Mouse (Mus musculus) heart, adult 2 months (tissue): Measurements from ENCODE around the gene Ankrd13d.

ENCODE experiments used
- CTCF ChIP-seq: fragments of 200-600 bp; IDR thresholded peaks from 2 replicates; pipeline ENCODE4 v1.8.1; 2022; ENCODE audit warnings: antibody characterized with exemption, mild to moderate bottlenecking, moderate library complexity
- POLR2A ChIP-seq: fragments of 200-500 bp; IDR thresholded peaks from 2 replicates; pipeline ENCODE4 v1.6.1; 2011; ENCODE audit warnings: mild to moderate bottlenecking, low read depth, low read length, control low read depth; ENCODE audit not compliant: insufficient read depth

DNA sequence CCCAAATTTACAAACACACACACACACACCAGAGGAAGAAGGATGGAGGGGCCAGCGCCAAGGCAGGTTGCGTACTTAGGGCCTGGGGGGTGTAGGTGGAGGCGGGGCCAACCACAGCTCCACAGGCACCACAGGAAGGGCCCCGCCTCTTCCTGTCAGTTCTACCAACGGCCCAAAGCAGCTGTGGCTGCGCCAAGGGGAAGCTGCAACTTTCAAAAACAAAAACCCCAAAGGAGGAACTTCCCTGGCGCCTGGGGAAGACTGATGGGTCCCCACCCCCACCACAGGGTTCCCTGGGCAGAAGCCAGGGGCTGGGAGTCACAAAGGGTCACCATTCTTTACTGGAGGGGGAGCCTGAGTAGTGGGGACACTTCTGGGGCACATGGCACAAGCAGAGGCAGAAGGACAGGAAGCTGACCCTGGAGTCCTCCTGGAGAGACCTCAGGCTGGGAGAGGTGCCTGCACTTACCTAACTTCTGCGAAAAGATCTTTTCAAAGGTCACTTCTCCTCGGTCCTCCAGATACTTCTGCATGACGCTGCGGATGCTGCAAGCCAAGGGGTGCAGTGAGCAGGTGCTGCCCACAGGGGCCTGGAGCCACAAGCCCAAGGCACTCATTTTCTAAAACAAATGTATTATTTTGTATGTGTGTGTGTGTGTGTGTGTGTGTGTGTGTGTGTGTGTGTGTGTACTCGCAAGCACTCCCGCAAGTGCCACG, 11.6 kb upstream of the Ankrd13d start:
- no peak for TF ChIP-seq CTCF
- 0 out of 2 replicates have a peak, but pooled peaks have one; percentile 23 for TF ChIP-seq POLR2A
